Mouse (Mus musculus) limb, embryonic 15.5 days (tissue): ENCODE measurements around the gene Crim1. TPM values are rescaled to one million over a fixed set of nuclear protein-coding genes. Genes with fewer than 3 reads are reported as not detected.
A peak's percentile ranks its signal among the peaks of the same experiment; 100 is the strongest.
"Not testable (repeated sequence)": the region's sequence is repeated elsewhere in the genome, so short reads cannot be mapped to it uniquely, and the experiment has no call there.

Source experiments
- ATAC-seq: fragments of 200-750 bp; cut with Nextera tagmentation; 2 replicates; pipeline ENCODE4 v1.8.0; 2017; ENCODE audit warnings: low read depth, moderate TSS enrichment; ENCODE audit not compliant: insufficient number of reproducible peaks, low FRiP score, low TSS enrichment
- H3K27ac ChIP-seq: fragments of 300-500 bp; sonication (generic); 2 replicates; pipeline ENCODE4 v1.5.1; 2015; ENCODE audit warnings: moderate library complexity, mild to moderate bottlenecking, inconsistent platforms
- H3K27me3 ChIP-seq: fragments of 300-500 bp; sonication (generic); 2 replicates; pipeline ENCODE4 v1.6.1; 2015; ENCODE audit warnings: inconsistent platforms
- H3K36me3 ChIP-seq: fragments of 300-500 bp; sonication (generic); 2 replicates; pipeline ENCODE4 v1.6.1; 2015; ENCODE audit warnings: inconsistent platforms
- H3K4me1 ChIP-seq: fragments of 300-500 bp; sonication (generic); 2 replicates; pipeline ENCODE4 v1.6.1; 2015; ENCODE audit warnings: inconsistent platforms
- H3K4me2 ChIP-seq: fragments of 300-500 bp; sonication (generic); 2 replicates; pipeline ENCODE4 v1.6.1; 2015; ENCODE audit warnings: mild to moderate bottlenecking, inconsistent platforms
- H3K4me3 ChIP-seq: fragments of 300-500 bp; sonication (generic); 2 replicates; pipeline ENCODE4 v1.5.1; 2015; ENCODE audit warnings: mild to moderate bottlenecking, inconsistent platforms
- H3K9ac ChIP-seq: fragments of 300-500 bp; sonication (generic); 2 replicates; pipeline ENCODE4 v1.6.1; 2015; ENCODE audit warnings: inconsistent platforms
- H3K9me3 ChIP-seq: fragments of 300-500 bp; sonication (generic); 2 replicates; pipeline ENCODE4 v1.6.1; 2016; ENCODE audit warnings: inconsistent platforms
- WGBS: fragments of 180-500 bp; shearing (Covaris S2); methylation state at CpG from one replicate; pipeline ENCODE4 v1.1.7; 2015; 5-methylcytosine and 5-hydroxymethylcytosine counted together
- polyA plus RNA-seq: library from polyadenylated mRNA; unstranded; fragments of >200 nt; fragmentation: Nextera tagmentation; extraction: Ambion mirVana; gene quantifications from 2 replicates; pipeline ENCODE4 v1.2.1, GENCODE M21; 2015

Gene Crim1
- polyA plus RNA-seq, 1 experiment from 2014 or later = 7.0 TPM

- Histone ChIP-seq H3K9me3 (no peaks in the 10 kb centered on the region), H3K27ac (no peak overlapping the region), H3K4me1 (peaks cover 11% of the 10 kb centered on the region), H3K9ac (no peak overlapping the region), H3K36me3 (peaks cover 3% of the 10 kb centered on the region; the same call in 1 of the 2 replicates), H3K27me3 (no peaks in the 10 kb centered on the region), H3K4me2 (no peak overlapping the region), H3K4me3 (no peak overlapping the region)
- 92% methylated on average over 13 of the region's 13 CpGs for WGBS
- ATAC-seq = no peak
Measured at GRCm38 (mm10) chr17:78237954-78238353, 37.9 kb downstream of the Crim1 start.

- no peaks in the 10 kb centered on the region for H3K9me3 ChIP-seq
- H3K9ac ChIP-seq = no peak overlapping the region
- peaks cover 3% of the 10 kb centered on the region; the same call in 1 of the 2 replicates for H3K36me3 ChIP-seq
- H3K27ac ChIP-seq = no peak overlapping the region
- H3K4me2 ChIP-seq = no peak overlapping the region
- no peak for ATAC-seq
- H3K4me1 ChIP-seq = peaks cover 13% of the 10 kb centered on the region; the same call in 1 of the 2 replicates
- H3K27me3 ChIP-seq = no peaks in the 10 kb centered on the region
- WGBS = 85% methylated on average over 4 of the region's 4 CpGs
- H3K4me3 ChIP-seq = no peak overlapping the region
Measured at GRCm38 (mm10) chr17:78240161-78240560, 40.1 kb downstream of the Crim1 start.

GRCm38 (mm10) chr17:78241238-78241637, 41.2 kb downstream of the Crim1 start:
- H3K36me3 ChIP-seq = peaks cover 3% of the 10 kb centered on the region; the same call in 1 of the 2 replicates
- ATAC-seq = no peak
- H3K27ac ChIP-seq = no peak overlapping the region
- H3K27me3 ChIP-seq = no peaks in the 10 kb centered on the region
- H3K4me3 ChIP-seq = no peak overlapping the region
- H3K4me2 ChIP-seq = no peak overlapping the region
- no peaks in the 10 kb centered on the region for H3K9me3 ChIP-seq
- H3K4me1 ChIP-seq = peaks cover 21% of the 10 kb centered on the region
- 52% methylated on average over 7 of the region's 7 CpGs for WGBS
- no peak overlapping the region for H3K9ac ChIP-seq

GRCm38 (mm10) chr17:78244752-78245151, 44.7 kb downstream of the Crim1 start:
- Histone ChIP-seq H3K27ac (no peak overlapping the region), H3K4me3 (no peak overlapping the region), H3K9me3 (no peaks in the 10 kb centered on the region), H3K36me3 (no peaks in the 10 kb centered on the region), H3K27me3 (no peaks in the 10 kb centered on the region), H3K9ac (no peak overlapping the region), H3K4me2 (no peak overlapping the region), H3K4me1 (peaks cover 30% of the 10 kb centered on the region)
- ATAC-seq = no peak
- 73% methylated on average over 6 of the region's 6 CpGs for WGBS

- no peaks in the 10 kb centered on the region for H3K36me3 ChIP-seq
- H3K9ac ChIP-seq = no peak overlapping the region
- no peak overlapping the region for H3K4me3 ChIP-seq
- no peak for ATAC-seq
- no peaks in the 10 kb centered on the region for H3K27me3 ChIP-seq
- H3K4me2 ChIP-seq = no peak overlapping the region
- H3K27ac ChIP-seq = no peak overlapping the region; the same call in 1 of the 2 replicates
- H3K9me3 ChIP-seq = no peaks in the 10 kb centered on the region
- H3K4me1 ChIP-seq = peaks cover 36% of the 10 kb centered on the region
- 48% methylated on average over 4 of the region's 4 CpGs for WGBS
Measured at GRCm38 (mm10) chr17:78245444-78245843, 45.4 kb downstream of the Crim1 start.

GRCm38 (mm10) chr17:78246634-78247383, 46.8 kb downstream of the Crim1 start:
- Histone ChIP-seq H3K36me3 (no peaks in the 10 kb centered on the region), H3K4me1 (peaks cover 36% of the 10 kb centered on the region), H3K4me3 (no peak overlapping the region), H3K4me2 (no peak overlapping the region), H3K9ac (no peak overlapping the region), H3K27me3 (no peaks in the 10 kb centered on the region), H3K27ac (no peak overlapping the region; the same call in 1 of the 2 replicates), H3K9me3 (no peaks in the 10 kb centered on the region)
- no peak for ATAC-seq
- WGBS = 66% methylated on average over 11 of the region's 11 CpGs

- H3K36me3 ChIP-seq = no peaks in the 10 kb centered on the region
- no peak overlapping the region for H3K27ac ChIP-seq
- WGBS = 47% methylated on average over 5 of the region's 5 CpGs
- H3K4me1 ChIP-seq = peaks cover 33% of the 10 kb centered on the region
- no peak overlapping the region for H3K4me3 ChIP-seq
- H3K27me3 ChIP-seq = no peaks in the 10 kb centered on the region
- H3K4me2 ChIP-seq = no peak overlapping the region
- no peak overlapping the region for H3K9ac ChIP-seq
- ATAC-seq = no peak
- H3K9me3 ChIP-seq = no peaks in the 10 kb centered on the region
Measured at GRCm38 (mm10) chr17:78248197-78248596, 48.1 kb downstream of the Crim1 start.

GRCm38 (mm10) chr17:78248943-78249342, 48.9 kb downstream of the Crim1 start:
- ATAC-seq = no peak
- WGBS = 17% methylated on average over 3 of the region's 3 CpGs

GRCm38 (mm10) chr17:78250149-78250938, 50.3 kb downstream of the Crim1 start:
- Histone ChIP-seq H3K4me1 (peaks cover 28% of the 10 kb centered on the region), H3K36me3 (no peaks in the 10 kb centered on the region), H3K27me3 (no peaks in the 10 kb centered on the region), H3K9me3 (no peaks in the 10 kb centered on the region), H3K27ac (peak overlapping the region; percentile 50; the same call in 1 of the 2 replicates), H3K4me3 (no peak overlapping the region), H3K9ac (no peak overlapping the region), H3K4me2 (no peak overlapping the region)
- WGBS = 45% methylated on average over 14 of the region's 14 CpGs
- ATAC-seq = no peak

More at GRCm38 (mm10) chr17:78248943-78249342, 48.9 kb downstream of the Crim1 start:
- no peak overlapping the region for H3K4me2 ChIP-seq
- H3K9me3 ChIP-seq = no peaks in the 10 kb centered on the region
- no peak overlapping the region for H3K4me3 ChIP-seq
- H3K27ac ChIP-seq = no peak overlapping the region
- H3K36me3 ChIP-seq = no peaks in the 10 kb centered on the region
- H3K4me1 ChIP-seq = peaks cover 33% of the 10 kb centered on the region
- H3K27me3 ChIP-seq = no peaks in the 10 kb centered on the region
- no peak overlapping the region for H3K9ac ChIP-seq

- H3K4me2 ChIP-seq, H3K9ac ChIP-seq, ATAC-seq, H3K4me3 ChIP-seq, H3K27ac ChIP-seq, H3K36me3 ChIP-seq, H3K27me3 ChIP-seq, H3K9me3 ChIP-seq: not testable (repeated sequence)
- WGBS = 90% methylated on average over 2 of the region's 2 CpGs
- H3K4me1 ChIP-seq = peaks cover 19% of the 10 kb centered on the region
Measured at GRCm38 (mm10) chr17:78253587-78253986, 53.5 kb downstream of the Crim1 start.

GRCm38 (mm10) chr17:78254256-78254655, 54.2 kb downstream of the Crim1 start:
- no peak overlapping the region for H3K27ac ChIP-seq
- H3K9ac ChIP-seq = no peak overlapping the region
- H3K27me3 ChIP-seq = no peaks in the 10 kb centered on the region
- no peaks in the 10 kb centered on the region for H3K36me3 ChIP-seq
- H3K4me3 ChIP-seq = no peak overlapping the region
- no peak overlapping the region for H3K4me2 ChIP-seq
- no peaks in the 10 kb centered on the region for H3K9me3 ChIP-seq
- ATAC-seq = no peak
- 66% methylated on average over 8 of the region's 8 CpGs for WGBS
- H3K4me1 ChIP-seq = peaks cover 16% of the 10 kb centered on the region

- 73% methylated on average over 9 of the region's 9 CpGs for WGBS
- H3K9ac ChIP-seq = no peak overlapping the region
- ATAC-seq = peak; percentile 65; the same call in 1 of the 2 replicates
- H3K27ac ChIP-seq = no peak overlapping the region
- H3K4me2 ChIP-seq = no peak overlapping the region
- no peaks in the 10 kb centered on the region for H3K9me3 ChIP-seq
- no peaks in the 10 kb centered on the region for H3K27me3 ChIP-seq
- H3K36me3 ChIP-seq = no peaks in the 10 kb centered on the region
- no peak overlapping the region for H3K4me3 ChIP-seq
- peaks cover 6% of the 10 kb centered on the region; the same call in 1 of the 2 replicates for H3K4me1 ChIP-seq
Measured at GRCm38 (mm10) chr17:78255711-78256110, 55.7 kb downstream of the Crim1 start.
